ENCODE assay signal across 7 mouse cellular contexts in genomic region chr2:45105281-45105721, GRCm38 (mm10). TPM values are rescaled to one million over a fixed set of nuclear protein-coding genes. Genes with fewer than 3 reads are reported as not detected.
DNase-seq lines count a peak whose midpoint lies in the region; ATAC-seq lines count a peak whose summit lies in the region.

No protein-coding gene starts in this region.

- no peak for DNase-seq in limb, embryonic 10.5 days (ENCODE audit: low spot score)
- DNase-seq in forebrain, embryonic 14.5 days (ENCODE audit: low spot score), result no peak
- DNase-seq in intestine, embryonic 14.5 days (ENCODE audit: low spot score), result peak; percentile 51
- no peak for DNase-seq in embryo, embryonic 11 days
- DNase-seq in ovary, postnatal 10 days (ENCODE audit: low spot score), result no peak

- WGBS in limb, embryonic 13.5 days, result 66% methylated on average over 6 of the region's 6 CpGs
- 63% methylated on average over 6 of the region's 6 CpGs for WGBS in limb, embryonic 10.5 days
- WGBS in forebrain, embryonic 14.5 days, result 45% methylated on average over 6 of the region's 6 CpGs
- WGBS in intestine, embryonic 14.5 days, result 55% methylated on average over 6 of the region's 6 CpGs
- WGBS in neural tube, embryonic 15.5 days, result 34% methylated on average over 6 of the region's 6 CpGs

- no peak overlapping the region for H3K4me3 ChIP-seq in limb, embryonic 13.5 days
- H3K4me3 ChIP-seq in limb, embryonic 10.5 days, result no peak overlapping the region
- H3K4me3 ChIP-seq in forebrain, embryonic 14.5 days (ENCODE audit: low read depth, low read length), result peak overlapping the region; percentile 16
- 0 out of 2 replicates have a peak overlapping the region, but pooled peaks have one; percentile 8 for H3K4me3 ChIP-seq in intestine, embryonic 14.5 days (ENCODE audit: low read depth, low read length)
- peak overlapping the region; percentile 19 for H3K4me3 ChIP-seq in neural tube, embryonic 15.5 days (replicated peaks)

- H3K4me1 ChIP-seq in limb, embryonic 13.5 days, result peaks cover 21% of the 10 kb centered on the region
- peaks cover 56% of the 10 kb centered on the region for H3K4me1 ChIP-seq in limb, embryonic 10.5 days
- H3K4me1 ChIP-seq in forebrain, embryonic 14.5 days (ENCODE audit: control insufficient read depth, insufficient read depth, low read length), result peaks cover 68% of the 10 kb centered on the region
- peaks cover 5% of the 10 kb centered on the region; the same call in 1 of the 2 replicates for H3K4me1 ChIP-seq in intestine, embryonic 14.5 days (replicated peaks; ENCODE audit: control insufficient read depth, insufficient read depth, low read length)
- H3K4me1 ChIP-seq in neural tube, embryonic 15.5 days, result peaks cover 64% of the 10 kb centered on the region

- peaks cover 64% of the 10 kb centered on the region for H3K27me3 ChIP-seq in limb, embryonic 13.5 days
- H3K27me3 ChIP-seq in limb, embryonic 10.5 days (ENCODE audit: low read depth, poor library complexity, severe bottlenecking), result peaks cover 59% of the 10 kb centered on the region
- H3K27me3 ChIP-seq in forebrain, embryonic 14.5 days (replicated peaks; ENCODE audit: control insufficient read depth, insufficient read depth, low read length), result no peaks in the 10 kb centered on the region
- peaks cover 16% of the 10 kb centered on the region for H3K27me3 ChIP-seq in intestine, embryonic 14.5 days (replicated peaks; ENCODE audit: control insufficient read depth, insufficient read depth, low read length)
- H3K27me3 ChIP-seq in neural tube, embryonic 15.5 days (replicated peaks), result no peaks in the 10 kb centered on the region

- H3K9me3 ChIP-seq in limb, embryonic 13.5 days, result no peaks in the 10 kb centered on the region
- H3K9me3 ChIP-seq in limb, embryonic 10.5 days (replicated peaks), result no peaks in the 10 kb centered on the region
- no peaks in the 10 kb centered on the region for H3K9me3 ChIP-seq in forebrain, embryonic 14.5 days (replicated peaks; ENCODE audit: control insufficient read depth, low read length)
- no peaks in the 10 kb centered on the region for H3K9me3 ChIP-seq in intestine, embryonic 14.5 days (ENCODE audit: control insufficient read depth, low read length)
- no peaks in the 10 kb centered on the region for H3K9me3 ChIP-seq in neural tube, embryonic 15.5 days (replicated peaks)

- H3K36me3 ChIP-seq in limb, embryonic 13.5 days, result no peaks in the 10 kb centered on the region
- H3K36me3 ChIP-seq in limb, embryonic 10.5 days, result no peaks in the 10 kb centered on the region
- H3K36me3 ChIP-seq in forebrain, embryonic 14.5 days (ENCODE audit: control insufficient read depth, insufficient read depth, low read length), result peaks cover 7% of the 10 kb centered on the region; the same call in 1 of the 2 replicates
- H3K36me3 ChIP-seq in intestine, embryonic 14.5 days (ENCODE audit: control insufficient read depth, insufficient read depth, low read length), result peaks cover 6% of the 10 kb centered on the region; the same call in 1 of the 2 replicates
- no peaks in the 10 kb centered on the region for H3K36me3 ChIP-seq in neural tube, embryonic 15.5 days

- H3K9ac ChIP-seq in limb, embryonic 13.5 days, result no peak overlapping the region
- H3K9ac ChIP-seq in forebrain, embryonic 14.5 days (ENCODE audit: low read length), result peak overlapping the region; percentile 100
- H3K9ac ChIP-seq in intestine, embryonic 14.5 days (ENCODE audit: low read length), result peak overlapping the region; percentile 6
- peak overlapping the region; percentile 26 for H3K9ac ChIP-seq in neural tube, embryonic 15.5 days (replicated peaks)

- 0 out of 2 replicates have a peak overlapping the region, but pooled peaks have one; percentile 3 for H3K4me2 ChIP-seq in limb, embryonic 13.5 days (replicated peaks)
- H3K4me2 ChIP-seq in forebrain, embryonic 14.5 days (ENCODE audit: low read length), result peak overlapping the region; percentile 87
- H3K4me2 ChIP-seq in intestine, embryonic 14.5 days (ENCODE audit: low read length), result peak overlapping the region; percentile 75
- H3K4me2 ChIP-seq in neural tube, embryonic 15.5 days, result peak overlapping the region; percentile 84

- ATAC-seq in limb, embryonic 13.5 days (ENCODE audit: low FRiP score, low read depth), result no peak
- no peak for ATAC-seq in forebrain, embryonic 14.5 days
- no peak for ATAC-seq in intestine, embryonic 14.5 days (replicated peaks; ENCODE audit: low FRiP score, low TSS enrichment, low read depth)
- no peak for ATAC-seq in neural tube, embryonic 15.5 days (ENCODE audit: low FRiP score)

- no peak overlapping the region for H3K27ac ChIP-seq in limb, embryonic 13.5 days
- H3K27ac ChIP-seq in limb, embryonic 10.5 days, result no peak overlapping the region
- H3K27ac ChIP-seq in forebrain, embryonic 14.5 days (ENCODE audit: low read depth, low read length), result peak overlapping the region; percentile 53; the same call in 1 of the 2 replicates
- H3K27ac ChIP-seq in intestine, embryonic 14.5 days (ENCODE audit: low read depth), result peak overlapping the region; percentile 23
- peak overlapping the region; percentile 70 for H3K27ac ChIP-seq in neural tube, embryonic 15.5 days (replicated peaks)

RNA-seq across cellular contexts. Expression of gene Zeb2, which starts 11.9 kb away (rescaled TPM):
- polyA plus RNA-seq in limb, embryonic 13.5 days (2015; fragmentation: Nextera tagmentation; extraction: Ambion mirVana), result 29.9 and 31.8 TPM in 2 replicates
- polyA plus RNA-seq in limb, embryonic 10.5 days (2016; fragmentation: Nextera tagmentation; extraction: Ambion mirVana), result 5.3 and 5.4 TPM in 2 replicates
- polyA plus RNA-seq in forebrain, embryonic 14.5 days (2014; fragmentation: Nextera tagmentation; extraction: Ambion mirVana), result 70.6 and 87.0 TPM in 2 replicates
- polyA plus RNA-seq in intestine, embryonic 14.5 days (2014; fragmentation: Nextera tagmentation; extraction: Ambion mirVana), result 44.5 and 49.2 TPM in 2 replicates
- polyA plus RNA-seq in neural tube, embryonic 15.5 days (2015; fragmentation: Nextera tagmentation; extraction: Ambion mirVana), result 40.5 and 41.1 TPM in 2 replicates

Comparison
In these comparisons a context has a peak if more than half of its experiments do, and no peak if none do; other contexts are left out.
1. H3K27ac ChIP-seq: peak in forebrain, embryonic 14.5 days (single experiment), intestine, embryonic 14.5 days (single experiment) and neural tube, embryonic 15.5 days (single experiment); none in limb, embryonic 13.5 days (single experiment) and limb, embryonic 10.5 days (single experiment).
2. H3K4me2 ChIP-seq: peak in every context shown above with its lines; median percentile 87 in forebrain, embryonic 14.5 days; 84 in neural tube, embryonic 15.5 days; 75 in intestine, embryonic 14.5 days; 3 in limb, embryonic 13.5 days.
3. H3K4me3 ChIP-seq: peak in forebrain, embryonic 14.5 days (single experiment), intestine, embryonic 14.5 days (single experiment) and neural tube, embryonic 15.5 days (single experiment); none in limb, embryonic 13.5 days (single experiment) and limb, embryonic 10.5 days (single experiment).